Mouse (Mus musculus): ENCODE results near the gene Stag2. TPM values are rescaled to one million over a fixed set of nuclear protein-coding genes. Genes with fewer than 3 reads are reported as not detected.
A peak's percentile ranks its signal among the peaks of the same experiment; 100 is the strongest.

Gene Stag2
- polyA plus RNA-seq, 1 experiment from 2014 or later: 34.8 TPM

GRCm38 (mm10) chrX:42151024-42151754 lies 2.1 kb downstream of the Stag2 start:
- WGBS: 15% methylated on average over 25 of the region's 25 CpGs
- no peaks in the 10 kb centered on the region for H3K9me3 ChIP-seq
- no peaks in the 10 kb centered on the region for H3K27me3 ChIP-seq (replicated peaks)
- H3K27ac ChIP-seq: peak overlapping the region; percentile 95
- peak overlapping the region; percentile 46 for H3K4me2 ChIP-seq (replicated peaks)
- H3K9ac ChIP-seq: peak overlapping the region; percentile 51
- H3K4me1 ChIP-seq (replicated peaks): no peaks in the 10 kb centered on the region
- peak overlapping the region; percentile 57 for H3K4me3 ChIP-seq (replicated peaks)
- no peak for ATAC-seq
- no peaks in the 10 kb centered on the region for H3K36me3 ChIP-seq

- peak overlapping the region; percentile 51 for H3K9ac ChIP-seq
- peak overlapping the region; percentile 95 for H3K27ac ChIP-seq
- H3K36me3 ChIP-seq: no peaks in the 10 kb centered on the region
- WGBS: 16% methylated on average over 17 of the region's 17 CpGs
- no peaks in the 10 kb centered on the region for H3K27me3 ChIP-seq (replicated peaks)
- H3K4me3 ChIP-seq (replicated peaks): peak overlapping the region; percentile 57
- no peaks in the 10 kb centered on the region for H3K9me3 ChIP-seq
- peak; percentile 65 for ATAC-seq
- H3K4me1 ChIP-seq (replicated peaks): no peaks in the 10 kb centered on the region
- H3K4me2 ChIP-seq (replicated peaks): peak overlapping the region; percentile 46
Measured at GRCm38 (mm10) chrX:42151903-42152369, 2.8 kb downstream of the Stag2 start.

GRCm38 (mm10) chrX:42153056-42153455 lies 3.9 kb downstream of the Stag2 start:
- H3K27ac ChIP-seq: no peak overlapping the region
- no peaks in the 10 kb centered on the region for H3K36me3 ChIP-seq
- H3K4me3 ChIP-seq (replicated peaks): no peak overlapping the region
- H3K9ac ChIP-seq: no peak overlapping the region
- ATAC-seq: no peak
- peak overlapping the region; percentile 46 for H3K4me2 ChIP-seq (replicated peaks)
- H3K9me3 ChIP-seq: no peaks in the 10 kb centered on the region
- H3K4me1 ChIP-seq (replicated peaks): no peaks in the 10 kb centered on the region
- no peaks in the 10 kb centered on the region for H3K27me3 ChIP-seq (replicated peaks)
- WGBS: 22% methylated on average over 4 of the region's 4 CpGs

- no peak for ATAC-seq
- H3K4me3 ChIP-seq (replicated peaks): no peak overlapping the region
- H3K4me1 ChIP-seq (replicated peaks): no peaks in the 10 kb centered on the region
- WGBS: 78% methylated on average over 1 of the region's 1 CpGs
- no peaks in the 10 kb centered on the region for H3K27me3 ChIP-seq (replicated peaks)
- no peaks in the 10 kb centered on the region for H3K36me3 ChIP-seq
- H3K9ac ChIP-seq: no peak overlapping the region
- H3K9me3 ChIP-seq: no peaks in the 10 kb centered on the region
- H3K27ac ChIP-seq: no peak overlapping the region
- H3K4me2 ChIP-seq (replicated peaks): no peak overlapping the region
Measured at GRCm38 (mm10) chrX:42165455-42165854, 16.3 kb downstream of the Stag2 start.

- Histone ChIP-seq H3K9me3 (no peaks in the 10 kb centered on the region), H3K36me3 (no peaks in the 10 kb centered on the region), H3K4me2 (replicated peaks) (no peak overlapping the region), H3K27ac (no peak overlapping the region), H3K9ac (no peak overlapping the region), H3K4me1 (replicated peaks) (no peaks in the 10 kb centered on the region), H3K4me3 (replicated peaks) (no peak overlapping the region), H3K27me3 (replicated peaks) (no peaks in the 10 kb centered on the region)
- 87% methylated on average over 5 of the region's 5 CpGs for WGBS
- ATAC-seq: no peak
Measured at GRCm38 (mm10) chrX:42170811-42171210, 21.7 kb downstream of the Stag2 start.

- H3K4me1 ChIP-seq (replicated peaks): no peaks in the 10 kb centered on the region
- H3K4me3 ChIP-seq (replicated peaks): no peak overlapping the region
- H3K36me3 ChIP-seq: no peaks in the 10 kb centered on the region
- ATAC-seq: no peak
- H3K9me3 ChIP-seq: no peaks in the 10 kb centered on the region
- no peak overlapping the region for H3K27ac ChIP-seq
- H3K27me3 ChIP-seq (replicated peaks): no peaks in the 10 kb centered on the region
- no peak overlapping the region for H3K9ac ChIP-seq
- H3K4me2 ChIP-seq (replicated peaks): no peak overlapping the region
- 67% methylated on average over 3 of the region's 3 CpGs for WGBS
Measured at GRCm38 (mm10) chrX:42187590-42187989, 38.5 kb downstream of the Stag2 start.

GRCm38 (mm10) chrX:42188825-42189426 lies 39.8 kb downstream of the Stag2 start:
- no peaks in the 10 kb centered on the region for H3K27me3 ChIP-seq (replicated peaks)
- H3K4me3 ChIP-seq (replicated peaks): no peak overlapping the region
- no peak overlapping the region for H3K9ac ChIP-seq
- no peaks in the 10 kb centered on the region for H3K9me3 ChIP-seq
- H3K4me1 ChIP-seq (replicated peaks): no peaks in the 10 kb centered on the region
- H3K27ac ChIP-seq: no peak overlapping the region
- ATAC-seq: no peak
- H3K4me2 ChIP-seq (replicated peaks): no peak overlapping the region
- WGBS: 69% methylated on average over 2 of the region's 2 CpGs
- H3K36me3 ChIP-seq: no peaks in the 10 kb centered on the region

GRCm38 (mm10) chrX:42194608-42195007 lies 45.5 kb downstream of the Stag2 start:
- ATAC-seq: no peak
- H3K27me3 ChIP-seq (replicated peaks): no peaks in the 10 kb centered on the region
- no peaks in the 10 kb centered on the region for H3K36me3 ChIP-seq
- WGBS: 81% methylated on average over 3 of the region's 3 CpGs
- no peaks in the 10 kb centered on the region for H3K9me3 ChIP-seq
- no peak overlapping the region for H3K9ac ChIP-seq
- no peak overlapping the region for H3K27ac ChIP-seq
- H3K4me1 ChIP-seq (replicated peaks): no peaks in the 10 kb centered on the region
- H3K4me3 ChIP-seq (replicated peaks): no peak overlapping the region
- H3K4me2 ChIP-seq (replicated peaks): no peak overlapping the region

GRCm38 (mm10) chrX:42202482-42202881 lies 53.4 kb downstream of the Stag2 start:
- Histone ChIP-seq H3K27ac (no peak overlapping the region), H3K4me2 (replicated peaks) (no peak overlapping the region), H3K36me3 (no peaks in the 10 kb centered on the region), H3K4me3 (replicated peaks) (no peak overlapping the region), H3K9me3 (no peaks in the 10 kb centered on the region), H3K27me3 (replicated peaks) (no peaks in the 10 kb centered on the region), H3K9ac (no peak overlapping the region), H3K4me1 (replicated peaks) (no peaks in the 10 kb centered on the region)
- 92% methylated on average over 4 of the region's 4 CpGs for WGBS
- ATAC-seq: no peak

- WGBS: 83% methylated on average over 1 of the region's 1 CpGs
- Histone ChIP-seq H3K4me3 (replicated peaks) (no peak overlapping the region), H3K27ac (no peak overlapping the region), H3K4me1 (replicated peaks) (no peaks in the 10 kb centered on the region), H3K9ac (no peak overlapping the region), H3K27me3 (replicated peaks) (no peaks in the 10 kb centered on the region), H3K9me3 (no peaks in the 10 kb centered on the region), H3K36me3 (no peaks in the 10 kb centered on the region), H3K4me2 (replicated peaks) (no peak overlapping the region)
- no peak for ATAC-seq
Measured at GRCm38 (mm10) chrX:42215742-42216141, 66.6 kb downstream of the Stag2 start.

GRCm38 (mm10) chrX:42250342-42250741 lies 101.2 kb downstream of the Stag2 start:
- H3K4me1 ChIP-seq (replicated peaks): no peaks in the 10 kb centered on the region

GRCm38 (mm10) chrX:42272713-42273112 lies 123.6 kb downstream of the Stag2 start:
- H3K4me3 ChIP-seq (replicated peaks): no peak overlapping the region
- H3K4me2 ChIP-seq (replicated peaks): no peak overlapping the region
- no peak overlapping the region for H3K27ac ChIP-seq

More at GRCm38 (mm10) chrX:42250342-42250741, 101.2 kb downstream of the Stag2 start:
- H3K27me3 ChIP-seq (replicated peaks): no peaks in the 10 kb centered on the region
- no peaks in the 10 kb centered on the region for H3K9me3 ChIP-seq
- H3K4me2 ChIP-seq (replicated peaks): no peak overlapping the region
- no peak overlapping the region for H3K27ac ChIP-seq
- H3K36me3 ChIP-seq: no peaks in the 10 kb centered on the region
- H3K4me3 ChIP-seq (replicated peaks): no peak overlapping the region
- no peak for ATAC-seq
- H3K9ac ChIP-seq: no peak overlapping the region
- WGBS: 93% methylated on average over 10 of the region's 10 CpGs

GRCm38 (mm10) chrX:42290215-42290614 lies 141.1 kb downstream of the Stag2 start:
- Histone ChIP-seq H3K4me1 (replicated peaks) (no peaks in the 10 kb centered on the region), H3K27ac (no peak overlapping the region), H3K36me3 (no peaks in the 10 kb centered on the region), H3K9ac (no peak overlapping the region), H3K4me2 (replicated peaks) (no peak overlapping the region), H3K27me3 (replicated peaks) (no peaks in the 10 kb centered on the region), H3K9me3 (no peaks in the 10 kb centered on the region), H3K4me3 (replicated peaks) (no peak overlapping the region)
- WGBS: 40% methylated on average over 3 of the region's 3 CpGs
- ATAC-seq: no peak

More at GRCm38 (mm10) chrX:42272713-42273112, 123.6 kb downstream of the Stag2 start:
- no peaks in the 10 kb centered on the region for H3K4me1 ChIP-seq (replicated peaks)
- no peaks in the 10 kb centered on the region for H3K9me3 ChIP-seq
- no peaks in the 10 kb centered on the region for H3K36me3 ChIP-seq
- ATAC-seq: no peak
- H3K9ac ChIP-seq: no peak overlapping the region
- no peaks in the 10 kb centered on the region for H3K27me3 ChIP-seq (replicated peaks)

Measured in intestine, embryonic 15.5 days (tissue).